Mouse (Mus musculus): ENCODE results near the gene Slc15a5.

- TF ChIP-seq CTCF (IDR thresholded peaks at IDR 0.05; ENCODE audit: borderline replicate concordance, extremely low read depth, insufficient read depth, insufficient read length), result no peak
- no peak for TF ChIP-seq POLR2A (IDR thresholded peaks at IDR 0.05; ENCODE audit: borderline replicate concordance, extremely low read depth, insufficient read depth, insufficient read length, poor library complexity, severe bottlenecking)
Measured at GRCm38 (mm10) chr6:138089084-138089483, 9.4 kb upstream of the Slc15a5 start.
